Mouse (Mus musculus) WW6 (cell line): ENCODE results near the gene Chrna7.

ENCODE experiments used
- DNase-seq: peaks from one replicate; pipeline ENCODE4 v3.0.0-alpha.2; 2013; ENCODE audit warnings: low read depth, low spot score

The Chrna7 gene

DNA sequence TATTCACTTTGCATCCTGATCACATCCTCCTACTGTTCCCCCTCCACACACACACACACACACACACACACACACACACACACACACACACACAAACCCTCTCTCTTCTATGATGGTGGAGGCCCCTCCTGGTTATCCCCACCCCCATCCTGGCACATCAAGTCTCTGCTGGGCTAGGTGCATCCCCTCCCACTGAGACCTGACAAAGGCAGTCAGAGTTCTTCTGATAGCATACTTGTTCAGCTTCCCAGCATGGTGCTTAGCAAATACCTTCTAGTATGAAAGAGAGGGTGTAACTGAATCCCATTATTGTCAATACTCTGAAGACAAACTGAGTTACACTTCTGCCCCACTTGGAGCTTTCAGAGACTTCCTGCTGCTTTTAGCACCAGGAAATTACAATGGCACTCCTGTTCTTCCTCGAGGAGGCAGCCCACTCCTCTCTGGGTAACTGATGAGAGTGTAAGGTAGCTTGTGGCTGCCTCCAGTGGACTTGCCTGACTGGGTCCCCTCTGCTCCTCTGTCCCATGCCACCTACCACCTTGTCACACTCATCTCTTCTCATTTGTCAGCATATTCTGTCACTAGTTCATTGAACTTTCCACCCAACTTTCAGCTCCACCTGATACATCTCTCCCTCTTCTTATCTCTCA, 127.9 kb downstream of the Chrna7 start:
- DNase-seq, result peak; percentile 50

DNA sequence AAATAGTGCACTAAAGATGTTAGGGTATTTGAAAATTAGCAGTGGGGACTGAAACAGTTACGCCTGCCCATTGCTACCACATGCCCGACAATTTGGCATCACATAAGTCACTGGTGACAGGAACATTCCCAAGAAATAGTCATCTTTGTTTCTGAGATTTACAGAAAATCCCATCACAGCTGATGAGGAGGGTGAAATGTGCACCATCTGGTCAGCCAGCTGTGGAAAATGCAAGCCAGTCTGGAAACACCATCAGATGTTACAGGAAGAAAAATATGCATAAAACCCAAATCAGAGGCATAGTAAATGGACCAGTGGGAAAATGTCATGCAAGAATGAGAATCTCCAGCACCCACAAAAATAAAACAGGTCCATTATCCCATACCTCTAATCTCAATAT, 151.4 kb downstream of the Chrna7 start:
- no peak for DNase-seq
